Mouse (Mus musculus) liver, embryonic 12.5 days (tissue): ENCODE results near the gene Insl6. TPM values are rescaled to one million over a fixed set of nuclear protein-coding genes. Genes with fewer than 3 reads are reported as not detected.

Experiments
- ATAC-seq: fragments of 200-750 bp; cut with Nextera tagmentation; 2 replicates; pipeline ENCODE4 v1.8.0; 2017; ENCODE audit warnings: moderate number of reproducible peaks, mild to moderate bottlenecking, moderate library complexity
- H3K27ac ChIP-seq: fragments of 300-500 bp; sonication (generic); 2 replicates; pipeline ENCODE4 v1.5.1; 2016; ENCODE audit warnings: mild to moderate bottlenecking
- H3K27me3 ChIP-seq: fragments of 300-500 bp; sonication (generic); replicated peaks from 2 replicates; pipeline ENCODE4 v1.6.1; 2016; ENCODE audit warnings: mild to moderate bottlenecking, moderate library complexity
- H3K36me3 ChIP-seq: fragments of 300-500 bp; sonication (generic); 2 replicates; pipeline ENCODE4 v1.6.1; 2016; ENCODE audit warnings: mild to moderate bottlenecking, moderate library complexity
- H3K4me1 ChIP-seq: fragments of 300-500 bp; sonication (generic); 2 replicates; pipeline ENCODE4 v1.6.1; 2016
- H3K4me2 ChIP-seq: fragments of 300-500 bp; sonication (generic); 2 replicates; pipeline ENCODE4 v1.6.1; 2016; ENCODE audit warnings: mild to moderate bottlenecking, moderate library complexity
- H3K4me3 ChIP-seq: fragments of 300-500 bp; sonication (generic); 2 replicates; pipeline ENCODE4 v1.5.1; 2016; ENCODE audit warnings: mild to moderate bottlenecking, moderate library complexity
- H3K9ac ChIP-seq: fragments of 300-500 bp; sonication (generic); 2 replicates; pipeline ENCODE4 v1.6.1; 2016; ENCODE audit warnings: mild to moderate bottlenecking, moderate library complexity
- H3K9me3 ChIP-seq: fragments of 300-500 bp; sonication (generic); replicated peaks from 2 replicates; pipeline ENCODE4 v1.6.1; 2016; ENCODE audit warnings: mild to moderate bottlenecking, moderate library complexity
- WGBS: fragments of 180-500 bp; shearing (Covaris S2); methylation state at CpG from one replicate; pipeline ENCODE4 v1.1.7; 2016; ENCODE audit not compliant: insufficient replicate concordance; 5-methylcytosine and 5-hydroxymethylcytosine counted together
- polyA plus RNA-seq: library from polyadenylated mRNA; unstranded; fragments of >200 nt; fragmentation: Nextera tagmentation; extraction: Ambion mirVana; gene quantifications from 2 replicates; pipeline ENCODE4 v1.2.1, GENCODE M21; 2016

Insl6 gene
- polyA plus RNA-seq, 1 experiment from 2014 or later: 0.89 TPM

- WGBS: 18% methylated on average over 20 of the region's 20 CpGs
- H3K27ac ChIP-seq: peak overlapping the region; percentile 81
- ATAC-seq: no peak
These were observed 41.2 kb upstream of the Insl6 start for GRCm38 (mm10) chr19:29366226-29366968.

GRCm38 (mm10) chr19:29365105-29365504 lies 39.9 kb upstream of the Insl6 start:
- H3K9me3 ChIP-seq: no peaks in the 10 kb centered on the region
- H3K4me1 ChIP-seq: peaks cover 57% of the 10 kb centered on the region
- ATAC-seq: no peak
- no peak overlapping the region for H3K4me3 ChIP-seq
- no peaks in the 10 kb centered on the region for H3K36me3 ChIP-seq
- 50% methylated on average over 3 of the region's 3 CpGs for WGBS
- no peaks in the 10 kb centered on the region for H3K27me3 ChIP-seq
- H3K27ac ChIP-seq: no peak overlapping the region
- H3K4me2 ChIP-seq: no peak overlapping the region
- no peak overlapping the region for H3K9ac ChIP-seq

More at GRCm38 (mm10) chr19:29366226-29366968, 41.2 kb upstream of the Insl6 start:
- Histone ChIP-seq H3K27me3 (no peaks in the 10 kb centered on the region), H3K9me3 (no peaks in the 10 kb centered on the region), H3K9ac (peak overlapping the region; percentile 74), H3K4me3 (peak overlapping the region; percentile 70), H3K36me3 (no peaks in the 10 kb centered on the region), H3K4me1 (peaks cover 46% of the 10 kb centered on the region), H3K4me2 (peak overlapping the region; percentile 95)

- Histone ChIP-seq H3K27ac (no peak overlapping the region), H3K4me2 (no peak overlapping the region), H3K9me3 (no peaks in the 10 kb centered on the region), H3K4me3 (no peak overlapping the region), H3K36me3 (no peaks in the 10 kb centered on the region), H3K27me3 (no peaks in the 10 kb centered on the region), H3K4me1 (peaks cover 60% of the 10 kb centered on the region), H3K9ac (no peak overlapping the region)
- no peak for ATAC-seq
- 73% methylated on average over 5 of the region's 5 CpGs for WGBS
These were observed 38.9 kb upstream of the Insl6 start for GRCm38 (mm10) chr19:29364076-29364475.

- no peak overlapping the region for H3K4me3 ChIP-seq
- peaks cover 4% of the 10 kb centered on the region; the same call in 1 of the 2 replicates for H3K36me3 ChIP-seq
- ATAC-seq: no peak
- H3K9me3 ChIP-seq: no peaks in the 10 kb centered on the region
- H3K27ac ChIP-seq: no peak overlapping the region
- H3K4me1 ChIP-seq: peaks cover 55% of the 10 kb centered on the region
- whole genome bisulfite sequencing: 78% methylated on average over 7 of the region's 7 CpGs
- H3K9ac ChIP-seq: no peak overlapping the region
- no peaks in the 10 kb centered on the region for H3K27me3 ChIP-seq
- H3K4me2 ChIP-seq: no peak overlapping the region
These were observed 38.4 kb upstream of the Insl6 start for GRCm38 (mm10) chr19:29363557-29363956.

GRCm38 (mm10) chr19:29362173-29362930 lies 37.2 kb upstream of the Insl6 start:
- ATAC-seq: no peak
- Histone ChIP-seq H3K4me3 (peak overlapping the region; percentile 69), H3K4me1 (peaks cover 43% of the 10 kb centered on the region), H3K4me2 (peak overlapping the region; percentile 80), H3K9ac (no peak overlapping the region; the same call in 1 of the 2 replicates), H3K36me3 (peaks cover 12% of the 10 kb centered on the region; the same call in 1 of the 2 replicates), H3K27me3 (no peaks in the 10 kb centered on the region), H3K9me3 (no peaks in the 10 kb centered on the region), H3K27ac (no peak overlapping the region)
- 35% methylated on average over 13 of the region's 13 CpGs for WGBS

GRCm38 (mm10) chr19:29361468-29362130 lies 36.4 kb upstream of the Insl6 start:
- H3K4me3 ChIP-seq: peak overlapping the region; percentile 69
- H3K27me3 ChIP-seq: no peaks in the 10 kb centered on the region
- 0 out of 2 replicates have a peak overlapping the region, but pooled peaks have one; percentile 29 for H3K27ac ChIP-seq
- peaks cover 39% of the 10 kb centered on the region for H3K4me1 ChIP-seq
- peak overlapping the region; percentile 80 for H3K4me2 ChIP-seq
- 3% methylated on average over 33 of the region's 33 CpGs for WGBS
- H3K9me3 ChIP-seq: no peaks in the 10 kb centered on the region
- ATAC-seq: peak; percentile 99
- H3K9ac ChIP-seq: peak overlapping the region; percentile 80
- peaks cover 12% of the 10 kb centered on the region; the same call in 1 of the 2 replicates for H3K36me3 ChIP-seq

GRCm38 (mm10) chr19:29360251-29360650 lies 35.1 kb upstream of the Insl6 start:
- no peak overlapping the region for H3K4me3 ChIP-seq
- no peaks in the 10 kb centered on the region for H3K9me3 ChIP-seq
- no peaks in the 10 kb centered on the region for H3K27me3 ChIP-seq
- H3K27ac ChIP-seq: no peak overlapping the region; the same call in 1 of the 2 replicates
- WGBS: 28% methylated on average over 5 of the region's 5 CpGs
- peak overlapping the region; percentile 80 for H3K4me2 ChIP-seq
- peaks cover 32% of the 10 kb centered on the region for H3K4me1 ChIP-seq
- peaks cover 12% of the 10 kb centered on the region; the same call in 1 of the 2 replicates for H3K36me3 ChIP-seq
- H3K9ac ChIP-seq: no peak overlapping the region
- ATAC-seq: no peak

- Histone ChIP-seq H3K27ac (no peak overlapping the region), H3K9ac (no peak overlapping the region), H3K4me1 (peaks cover 19% of the 10 kb centered on the region), H3K9me3 (no peaks in the 10 kb centered on the region), H3K27me3 (no peaks in the 10 kb centered on the region), H3K4me3 (no peak overlapping the region), H3K36me3 (peaks cover 12% of the 10 kb centered on the region; the same call in 1 of the 2 replicates), H3K4me2 (no peak overlapping the region)
- ATAC-seq: no peak
- 81% methylated on average over 11 of the region's 11 CpGs for WGBS
These were observed 31.1 kb upstream of the Insl6 start for GRCm38 (mm10) chr19:29356281-29356680.

- WGBS: 5% methylated on average over 20 of the region's 20 CpGs
- Histone ChIP-seq H3K4me2 (peak overlapping the region; percentile 81), H3K36me3 (peaks cover 13% of the 10 kb centered on the region; the same call in 1 of the 2 replicates), H3K9me3 (no peaks in the 10 kb centered on the region), H3K27ac (peak overlapping the region; percentile 63), H3K4me1 (peaks cover 8% of the 10 kb centered on the region), H3K27me3 (no peaks in the 10 kb centered on the region), H3K4me3 (peak overlapping the region; percentile 57), H3K9ac (peak overlapping the region; percentile 65)
- ATAC-seq: peak; percentile 77
These were observed 30.0 kb upstream of the Insl6 start for GRCm38 (mm10) chr19:29354895-29355877.

GRCm38 (mm10) chr19:29350991-29351390 lies 25.8 kb upstream of the Insl6 start:
- H3K4me1 ChIP-seq: peaks cover 3% of the 10 kb centered on the region; the same call in 1 of the 2 replicates
- no peak overlapping the region for H3K4me3 ChIP-seq
- no peaks in the 10 kb centered on the region for H3K27me3 ChIP-seq
- peaks cover 6% of the 10 kb centered on the region; the same call in 1 of the 2 replicates for H3K36me3 ChIP-seq
- WGBS: 62% methylated on average over 5 of the region's 5 CpGs
- ATAC-seq: no peak
- H3K9me3 ChIP-seq: no peaks in the 10 kb centered on the region
- no peak overlapping the region for H3K9ac ChIP-seq
- H3K4me2 ChIP-seq: no peak overlapping the region
- no peak overlapping the region for H3K27ac ChIP-seq

- Histone ChIP-seq H3K4me1 (peaks cover 4% of the 10 kb centered on the region; the same call in 1 of the 2 replicates), H3K4me3 (no peak overlapping the region), H3K4me2 (no peak overlapping the region), H3K9ac (no peak overlapping the region), H3K27me3 (no peaks in the 10 kb centered on the region), H3K27ac (no peak overlapping the region), H3K36me3 (peaks cover 6% of the 10 kb centered on the region; the same call in 1 of the 2 replicates), H3K9me3 (no peaks in the 10 kb centered on the region)
- 78% methylated on average over 6 of the region's 6 CpGs for WGBS
- ATAC-seq: no peak
These were observed 20.5 kb upstream of the Insl6 start for GRCm38 (mm10) chr19:29345636-29346035.
